Mouse (Mus musculus) spleen, postnatal 14 days (tissue): ENCODE measurements around the gene Trpm1.

ENCODE experiments used
- DNase-seq, 2 experiments: peaks; one replicate each; pipeline ENCODE4 v3.0.0; 2021 to 2022; ENCODE audit warnings: low spot score in 2 of 2

Gene Trpm1

DNA sequence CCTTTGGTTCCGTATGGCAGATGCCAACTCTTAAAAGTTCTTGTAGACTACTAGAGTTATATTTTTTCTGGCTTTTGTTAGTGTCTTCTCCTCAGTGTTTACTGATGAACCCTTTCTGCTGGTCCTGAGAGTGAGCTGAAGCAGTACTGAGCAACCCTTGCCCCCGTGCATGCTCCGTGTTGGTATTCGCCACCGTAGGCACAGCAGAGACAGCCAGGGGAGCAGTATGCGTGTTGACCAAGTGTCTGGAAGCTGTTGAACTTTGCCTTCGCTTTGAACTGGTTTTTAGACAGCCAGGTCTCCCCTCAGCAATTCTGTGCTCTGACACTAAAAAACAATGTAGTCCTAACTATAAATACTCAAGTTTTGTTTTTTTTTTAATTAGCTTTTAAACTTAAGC is 135.8 kb downstream of the Trpm1 start:
- DNase-seq, result no peak

DNA sequence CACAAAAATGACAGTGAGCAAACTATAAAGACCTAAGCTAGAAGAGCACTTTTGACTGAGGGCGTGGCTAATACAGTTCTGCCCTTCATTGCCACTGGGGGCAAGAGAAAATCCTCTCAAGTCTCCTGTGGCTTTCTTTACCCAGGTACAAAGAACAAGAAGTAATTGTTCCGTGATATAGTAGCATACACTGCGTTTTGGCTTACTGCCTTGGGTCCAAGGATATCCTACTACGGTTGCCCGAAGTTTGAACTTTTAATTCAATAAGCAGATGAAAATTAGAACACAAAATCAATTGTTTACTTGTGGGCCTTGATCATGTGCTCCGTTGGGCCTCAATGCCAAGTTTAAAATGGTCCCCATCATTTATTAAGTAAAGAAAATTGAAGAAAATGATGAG is 136.8 kb downstream of the Trpm1 start:
- DNase-seq, result no peak

DNA sequence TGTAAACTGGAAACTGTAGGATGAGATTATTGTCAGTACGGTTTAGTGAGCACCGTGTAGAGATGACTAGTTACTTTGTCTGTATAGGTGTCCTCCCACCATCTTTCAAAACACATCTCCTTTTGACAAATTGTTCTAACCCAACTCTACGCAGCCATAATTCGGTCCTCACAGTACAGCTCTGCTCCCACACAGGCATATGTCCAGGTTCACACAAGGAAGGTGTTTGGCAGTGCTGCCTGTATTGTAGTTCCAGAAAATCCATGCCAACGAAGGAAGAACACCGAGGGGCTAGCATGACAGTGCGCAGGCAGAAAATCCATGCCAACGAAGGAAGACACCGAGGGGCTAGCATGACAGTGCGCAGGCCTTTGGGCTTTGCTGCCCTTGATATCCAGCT is 138.1 kb downstream of the Trpm1 start:
- no peak for DNase-seq

DNA sequence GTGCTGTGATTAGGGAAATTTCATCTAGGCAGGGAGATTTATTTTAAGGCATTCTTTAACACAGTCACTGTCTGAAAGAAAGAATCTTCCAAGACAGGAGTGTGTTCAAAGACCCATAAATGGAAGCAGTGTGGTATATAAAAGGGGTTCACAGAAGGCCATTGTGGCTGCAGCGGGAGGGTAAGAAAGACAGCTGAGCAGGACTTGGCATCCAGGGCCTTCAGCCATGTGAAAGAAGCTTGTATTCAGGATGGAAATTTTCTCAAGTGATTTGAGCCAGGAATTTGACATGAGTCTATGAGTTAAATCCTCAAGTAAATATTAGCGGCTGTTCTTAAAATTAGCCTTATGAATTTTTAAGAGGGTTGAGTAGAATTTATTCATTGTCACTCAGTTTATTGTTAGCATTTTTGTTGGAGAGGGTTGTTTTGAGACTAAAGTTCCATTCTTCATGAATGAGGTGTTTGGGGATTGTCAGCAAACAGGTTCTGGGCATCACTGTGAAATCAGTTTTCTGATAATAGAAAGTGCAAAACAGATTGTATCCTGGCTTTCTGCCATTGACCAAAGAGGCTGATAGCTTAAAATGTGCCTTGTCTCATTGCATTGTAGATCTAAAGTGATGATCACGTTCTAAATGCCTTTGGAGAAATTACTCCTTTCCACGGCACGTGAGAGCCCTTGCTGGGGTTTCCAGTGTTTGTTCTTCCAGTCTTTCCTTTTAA is 142.8 kb downstream of the Trpm1 start:
- DNase-seq, result no peak

DNA sequence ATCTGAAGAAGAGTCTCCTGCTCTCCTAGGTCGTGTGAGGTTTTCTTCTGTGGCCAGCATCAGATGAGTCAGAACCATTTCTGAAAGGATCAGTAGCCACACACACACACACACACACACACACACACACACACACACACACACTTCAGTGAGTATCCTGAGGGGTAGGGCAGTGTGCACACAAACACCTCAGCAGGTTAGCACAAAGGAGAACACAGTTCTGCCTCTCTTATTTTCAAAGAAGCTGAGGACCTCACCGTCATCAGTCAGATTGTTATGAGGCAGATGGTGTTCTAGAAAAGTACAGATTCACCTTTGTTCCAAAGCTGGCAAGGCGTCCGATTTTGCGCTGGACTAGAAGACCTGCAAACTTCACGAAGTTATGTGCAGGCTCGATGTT is 156.6 kb downstream of the Trpm1 start:
- DNase-seq, result no peak

DNA sequence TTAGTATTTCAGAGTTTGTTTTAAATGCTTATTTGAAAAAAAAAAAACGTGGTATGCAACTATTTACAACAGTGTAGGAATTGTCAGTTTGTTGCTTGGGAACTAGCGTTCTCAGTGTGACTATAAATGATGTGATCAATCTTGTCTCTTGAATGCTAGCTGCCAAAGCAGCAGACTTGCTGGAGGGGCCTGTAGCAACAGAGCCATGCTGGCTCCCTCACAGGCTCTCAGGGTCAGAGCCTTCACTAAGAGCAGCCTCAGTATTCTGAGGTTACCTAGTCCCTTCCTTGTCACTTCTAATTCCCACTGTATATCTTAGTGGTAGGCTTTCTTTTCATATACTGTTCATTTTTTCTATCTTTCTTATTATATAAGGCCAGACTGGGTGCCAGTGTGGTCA is 157.1 kb downstream of the Trpm1 start:
- DNase-seq, result no peak

DNA sequence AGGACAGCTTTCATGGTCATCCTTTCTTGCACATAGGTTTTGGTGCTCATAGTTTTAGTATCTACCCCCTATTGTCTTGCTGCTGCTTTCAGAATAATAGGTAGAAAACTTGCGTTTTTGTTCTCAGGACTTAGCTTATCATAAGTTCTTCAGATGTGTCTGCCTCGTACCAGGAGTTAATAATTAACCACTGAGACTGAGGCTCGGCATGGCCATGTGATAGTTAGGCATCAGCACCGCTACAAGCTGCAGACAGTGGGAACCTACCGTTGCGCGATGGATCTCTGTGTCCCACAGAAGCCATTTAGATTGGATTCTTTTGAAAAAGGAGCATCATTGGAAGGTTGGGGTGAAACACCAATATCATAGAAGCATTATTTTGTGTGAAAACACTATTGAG is 159.2 kb downstream of the Trpm1 start:
- no peak for DNase-seq
